Mouse (Mus musculus) hindbrain, embryonic 13.5 days (tissue): ENCODE data around the gene Zdhhc5. TPM values are rescaled to one million over a fixed set of nuclear protein-coding genes. Genes with fewer than 3 reads are reported as not detected.

Experiments
- ATAC-seq: fragments of 200-750 bp; cut with Nextera tagmentation; 2 replicates; pipeline ENCODE4 v1.8.0; 2017; ENCODE audit warnings: moderate TSS enrichment; ENCODE audit not compliant: low FRiP score
- H3K27ac ChIP-seq: fragments of 300-500 bp; sonication (generic); 2 replicates; pipeline ENCODE4 v1.5.1; 2015; ENCODE audit warnings: inconsistent platforms, mild to moderate bottlenecking, moderate library complexity
- H3K27me3 ChIP-seq: fragments of 300-500 bp; sonication (generic); 2 replicates; pipeline ENCODE4 v1.6.1; 2015; ENCODE audit warnings: mild to moderate bottlenecking, inconsistent platforms
- H3K36me3 ChIP-seq: fragments of 300-500 bp; sonication (generic); 2 replicates; pipeline ENCODE4 v1.6.1; 2015; ENCODE audit warnings: mild to moderate bottlenecking, inconsistent platforms
- H3K4me1 ChIP-seq: fragments of 300-500 bp; sonication (generic); replicated peaks from 2 replicates; pipeline ENCODE4 v1.6.1; 2015; ENCODE audit warnings: inconsistent platforms
- H3K4me2 ChIP-seq: fragments of 300-500 bp; sonication (generic); 2 replicates; pipeline ENCODE4 v1.6.1; 2015; ENCODE audit warnings: inconsistent platforms, mild to moderate bottlenecking, moderate library complexity
- H3K4me3 ChIP-seq: fragments of 300-500 bp; sonication (generic); 2 replicates; pipeline ENCODE4 v1.5.1; 2015; ENCODE audit warnings: mild to moderate bottlenecking, inconsistent platforms
- H3K9ac ChIP-seq: fragments of 300-500 bp; sonication (generic); 2 replicates; pipeline ENCODE4 v1.6.1; 2015; ENCODE audit warnings: mild to moderate bottlenecking, inconsistent platforms
- H3K9me3 ChIP-seq: fragments of 300-500 bp; sonication (generic); 2 replicates; pipeline ENCODE4 v1.6.1; 2016; ENCODE audit warnings: inconsistent platforms
- WGBS: fragments of 180-500 bp; shearing (Covaris S2); methylation state at CpG from one replicate; pipeline ENCODE4 v1.1.7; 2015; 5-methylcytosine and 5-hydroxymethylcytosine counted together
- microRNA counts: library from miRNA; unstranded; fragments of <30 nt; microRNA quantifications from one replicate; lab custom pipeline; 2016
- microRNA-seq: library from miRNA; unstranded; fragments of <30 nt; microRNA quantifications from one replicate; pipeline ENCODE4, GENCODE M21; 2016
- polyA plus RNA-seq: library from polyadenylated mRNA; unstranded; fragments of >200 nt; fragmentation: Nextera tagmentation; extraction: Ambion mirVana; gene quantifications from 2 replicates; pipeline ENCODE4 v1.2.1, GENCODE M21; 2015

The Zdhhc5 gene
- polyA plus RNA-seq, 1 experiment from 2014 or later: 17.2 TPM

- peak within 1 kb of the TSS; percentile 78 for H3K9ac ChIP-seq
- peaks cover 23% of the 10 kb centered on the region for H3K4me1 ChIP-seq
- peak within 1 kb of the TSS; percentile 79 for H3K4me2 ChIP-seq
- peak within 1 kb of the TSS; percentile 93 for H3K27ac ChIP-seq
- H3K36me3 ChIP-seq: no peaks in the 10 kb centered on the region
- ATAC-seq: peak; percentile 94
- under 1% methylated on average over 15 of the region's 15 CpGs for WGBS
- H3K27me3 ChIP-seq: no peaks in the 10 kb centered on the region
- H3K4me3 ChIP-seq: peak within 1 kb of the TSS; percentile 63
- H3K9me3 ChIP-seq: no peaks in the 10 kb centered on the region
Observed at GRCm38 (mm10) chr2:84650464-84651195, 64.3 kb downstream of the Zdhhc5 start, which contains the start of gene Ctnnd1. Ctnnd1 (minus strand) TSS chr2:84650765.

- under 1% methylated on average over 10 of the region's 10 CpGs for WGBS
- Histone ChIP-seq H3K4me2 (peak overlapping the region; percentile 79), H3K9ac (peak overlapping the region; percentile 78), H3K27me3 (no peaks in the 10 kb centered on the region), H3K4me3 (peak overlapping the region; percentile 63), H3K9me3 (no peaks in the 10 kb centered on the region), H3K27ac (peak overlapping the region; percentile 56), H3K36me3 (no peaks in the 10 kb centered on the region), H3K4me1 (peaks cover 23% of the 10 kb centered on the region)
- ATAC-seq: no peak
Observed at GRCm38 (mm10) chr2:84649674-84650073, 65.3 kb downstream of the Zdhhc5 start.

GRCm38 (mm10) chr2:84648369-84648768 lies 66.6 kb downstream of the Zdhhc5 start:
- no peaks in the 10 kb centered on the region for H3K36me3 ChIP-seq
- peak; percentile 48; the same call in 1 of the 2 replicates for ATAC-seq
- peaks cover 26% of the 10 kb centered on the region for H3K4me1 ChIP-seq
- peak overlapping the region; percentile 79 for H3K4me2 ChIP-seq
- peak overlapping the region; percentile 58 for H3K27ac ChIP-seq
- no peaks in the 10 kb centered on the region for H3K9me3 ChIP-seq
- H3K27me3 ChIP-seq: no peaks in the 10 kb centered on the region
- peak overlapping the region; percentile 76 for H3K9ac ChIP-seq
- H3K4me3 ChIP-seq: peak overlapping the region; percentile 63
- WGBS: 21% methylated on average over 6 of the region's 6 CpGs

GRCm38 (mm10) chr2:84647051-84647568 lies 67.9 kb downstream of the Zdhhc5 start:
- Histone ChIP-seq H3K27me3 (no peaks in the 10 kb centered on the region), H3K4me1 (peaks cover 26% of the 10 kb centered on the region), H3K27ac (0 out of 2 replicates have a peak overlapping the region, but pooled peaks have one; percentile 6), H3K4me2 (peak overlapping the region; percentile 79), H3K9me3 (no peaks in the 10 kb centered on the region), H3K36me3 (no peaks in the 10 kb centered on the region), H3K9ac (peak overlapping the region; percentile 76), H3K4me3 (peak overlapping the region; percentile 63)
- WGBS: 94% methylated on average over 6 of the region's 6 CpGs
- ATAC-seq: no peak

GRCm38 (mm10) chr2:84646138-84646537 lies 68.8 kb downstream of the Zdhhc5 start:
- H3K4me1 ChIP-seq: peaks cover 30% of the 10 kb centered on the region
- H3K9me3 ChIP-seq: no peaks in the 10 kb centered on the region
- 88% methylated on average over 1 of the region's 1 CpGs for WGBS
- H3K36me3 ChIP-seq: no peaks in the 10 kb centered on the region
- H3K4me2 ChIP-seq: peak overlapping the region; percentile 79; the same call in 1 of the 2 replicates
- H3K4me3 ChIP-seq: no peak overlapping the region
- H3K9ac ChIP-seq: no peak overlapping the region
- no peaks in the 10 kb centered on the region for H3K27me3 ChIP-seq
- no peak for ATAC-seq
- 0 out of 2 replicates have a peak overlapping the region, but pooled peaks have one; percentile 2 for H3K27ac ChIP-seq

- H3K4me2 ChIP-seq: no peak overlapping the region
- no peak for ATAC-seq
- H3K27me3 ChIP-seq: no peaks in the 10 kb centered on the region
- H3K4me1 ChIP-seq: peaks cover 43% of the 10 kb centered on the region
- H3K27ac ChIP-seq: no peak overlapping the region
- no peak overlapping the region for H3K9ac ChIP-seq
- H3K4me3 ChIP-seq: no peak overlapping the region
- H3K9me3 ChIP-seq: no peaks in the 10 kb centered on the region
- H3K36me3 ChIP-seq: no peaks in the 10 kb centered on the region
Observed at GRCm38 (mm10) chr2:84640833-84641232, 74.1 kb downstream of the Zdhhc5 start.

- ATAC-seq: no peak
- Histone ChIP-seq H3K36me3 (no peaks in the 10 kb centered on the region), H3K4me2 (no peak overlapping the region), H3K4me1 (peaks cover 60% of the 10 kb centered on the region), H3K4me3 (no peak overlapping the region), H3K27ac (peak overlapping the region; percentile 64), H3K9me3 (no peaks in the 10 kb centered on the region), H3K27me3 (no peaks in the 10 kb centered on the region), H3K9ac (no peak overlapping the region)
- WGBS: 74% methylated on average over 5 of the region's 5 CpGs
Observed at GRCm38 (mm10) chr2:84638428-84639220, 76.4 kb downstream of the Zdhhc5 start.

MicroRNAs encoded within 50 kb of the gene (microRNA counts, 519-probe panel; counts per million panel counts)
- 6,060 counts per million, percentile 97 among the panel's probes with 10 or more counts for microRNA mmu-miR-130a (lab: Ali Mortazavi, UCI)

Small RNA genes within 50 kb of the gene (microRNA-seq; reads per million reads assigned to microRNA genes)
- 27,154 reads per million, percentile 98 among the genes with 10 or more reads in this experiment for gene Mir130a

Other genes with a start within 250 kb of the Zdhhc5 start
- gene Tfpi, start 238.4 kb downstream of the Zdhhc5 start, polyA plus RNA-seq: 19.7 and 22.1 TPM in 2 replicates
- 38.6 and 39.2 TPM in 2 replicates for gene Ctnnd1, start 64.4 kb downstream of the Zdhhc5 start, polyA plus RNA-seq
- 0.28 and 0.29 TPM in 2 replicates for gene Btbd18, start 56.1 kb downstream of the Zdhhc5 start, polyA plus RNA-seq
- 217 and 222 TPM in 2 replicates for gene Selenoh, start 44.4 kb downstream of the Zdhhc5 start, polyA plus RNA-seq
- not detected in 2 replicates for gene Gm28635, start 37.1 kb downstream of the Zdhhc5 start, polyA plus RNA-seq
- gene Med19, start 36.8 kb downstream of the Zdhhc5 start, polyA plus RNA-seq: 52.1 and 53.5 TPM in 2 replicates
- 256 and 260 TPM in 2 replicates for gene Tmx2, start 36.0 kb downstream of the Zdhhc5 start, polyA plus RNA-seq
- gene Clp1, start 12.2 kb upstream of the Zdhhc5 start, polyA plus RNA-seq: 26.7 and 28.6 TPM in 2 replicates
- gene Ypel4, start 18.9 kb upstream of the Zdhhc5 start, polyA plus RNA-seq: 22.2 and 25.4 TPM in 2 replicates
- 5.2 and 7.0 TPM in 2 replicates for gene Gm19426, start 28.5 kb upstream of the Zdhhc5 start, polyA plus RNA-seq
- 34.6 and 39.4 TPM in 2 replicates for gene Serping1, start 60.3 kb upstream of the Zdhhc5 start, polyA plus RNA-seq
- gene Ube2l6, start 83.6 kb upstream of the Zdhhc5 start, polyA plus RNA-seq: 16.8 and 17.6 TPM in 2 replicates
- not detected in 2 replicates for gene Smtnl1, start 107.5 kb upstream of the Zdhhc5 start, polyA plus RNA-seq
- 59.2 and 61.9 TPM in 2 replicates for gene Timm10, start 111.8 kb upstream of the Zdhhc5 start, polyA plus RNA-seq
- gene Slc43a1, start 123.7 kb upstream of the Zdhhc5 start, polyA plus RNA-seq: 2.5 and 3.3 TPM in 2 replicates
- 2.0 and 3.1 TPM in 2 replicates for gene Rtn4rl2, start 171.5 kb upstream of the Zdhhc5 start, polyA plus RNA-seq
- 6.1 and 7.0 TPM in 2 replicates for gene Slc43a3, start 221.4 kb upstream of the Zdhhc5 start, polyA plus RNA-seq